Mouse (Mus musculus) C2C12 (cell line): ENCODE data around the gene Camkk1.

Experiments
- CTCF ChIP-seq: IDR thresholded peaks from one replicate; pipeline ENCODE4 v1.5.1; 2011; ENCODE audit not compliant: control insufficient read depth, insufficient read depth, insufficient read length
- MAX ChIP-seq: IDR thresholded peaks from one replicate; pipeline ENCODE4 v1.6.1; 2011; ENCODE audit warnings: mild to moderate bottlenecking, control low read depth
- MYOD1 ChIP-seq: IDR thresholded peaks from one replicate; pipeline ENCODE4 v1.6.1; 2011; ENCODE audit warnings: low read depth; ENCODE audit not compliant: control insufficient read depth, insufficient read length

- TF ChIP-seq CTCF (no peak), MAX (no peak), MYOD1 (no peak)
These were observed 5.6 kb downstream of the Camkk1 start for GRCm38 (mm10) chr11:73024236-73024904.
